Mouse (Mus musculus) C2C12 (cell line): ENCODE results near the gene Cit. TPM values are rescaled to one million over a fixed set of nuclear protein-coding genes. Genes with fewer than 3 reads are reported as not detected.

Experiments
- H3K27me3 ChIP-seq: one replicate; pipeline ENCODE4 v1.6.1; 2011; ENCODE audit not compliant: control insufficient read depth, insufficient read depth, insufficient read length
- H3K36me3 ChIP-seq: one replicate; pipeline ENCODE4 v1.6.1; 2011; ENCODE audit not compliant: control insufficient read depth, insufficient read depth
- H3K4me3 ChIP-seq: one replicate; pipeline ENCODE4 v1.5.1; 2011; ENCODE audit warnings: mild to moderate bottlenecking, control low read depth; ENCODE audit not compliant: poor library complexity, insufficient read depth, severe bottlenecking
- H3K79me2 ChIP-seq: one replicate; pipeline ENCODE4 v1.6.1; 2011; ENCODE audit not compliant: control insufficient read depth, insufficient read depth
- H3K79me3 ChIP-seq: one replicate; pipeline ENCODE4 v1.6.1; 2011; ENCODE audit warnings: low read depth, control low read depth
- H3ac ChIP-seq: one replicate; pipeline ENCODE3; 2011; ENCODE audit warnings: low read depth; ENCODE audit not compliant: control insufficient read depth, insufficient read length
- CEBPB ChIP-seq: IDR thresholded peaks from one replicate; pipeline ENCODE4 v1.6.1; 2011; ENCODE audit warnings: low read depth, mild to moderate bottlenecking, control low read depth, moderate library complexity
- CTCF ChIP-seq: IDR thresholded peaks from one replicate; pipeline ENCODE4 v1.5.1; 2011; ENCODE audit not compliant: control insufficient read depth, insufficient read depth, insufficient read length
- FOSL1 ChIP-seq: IDR thresholded peaks from one replicate; pipeline ENCODE4 v1.8.0; 2011; ENCODE audit warnings: mild to moderate bottlenecking, low read length; ENCODE audit not compliant: poor library complexity, insufficient read depth, severe bottlenecking
- MAX ChIP-seq: IDR thresholded peaks from one replicate; pipeline ENCODE4 v1.6.1; 2011; ENCODE audit warnings: mild to moderate bottlenecking, control low read depth
- MYOD1 ChIP-seq: IDR thresholded peaks from one replicate; pipeline ENCODE4 v1.6.1; 2011; ENCODE audit warnings: low read depth; ENCODE audit not compliant: control insufficient read depth, insufficient read length
- MYOG ChIP-seq: IDR thresholded peaks from one replicate; pipeline ENCODE4 v1.6.1; 2011; ENCODE audit not compliant: control insufficient read depth, insufficient read length; ENCODE audit errors: extremely low read depth
- USF1 ChIP-seq: IDR thresholded peaks from one replicate; pipeline ENCODE4 v1.6.1; 2011; ENCODE audit warnings: low read depth, mild to moderate bottlenecking, control low read depth, moderate library complexity
- polyA plus RNA-seq: library from polyadenylated mRNA; unstranded; fragments of >200 nt; fragmentation: generic; extraction: Trizol; gene quantifications from one replicate; pipeline ENCODE4 v1.2.1, GENCODE M21; 2012; ENCODE audit warnings: missing spikeins

The Cit gene
- polyA plus RNA-seq, 1 experiment = 19.9 TPM

- no peaks in the 10 kb centered on the region for H3K79me2 ChIP-seq
- no peaks in the 10 kb centered on the region for H3K27me3 ChIP-seq
- H3K79me3 ChIP-seq = no peaks in the 10 kb centered on the region
- H3K36me3 ChIP-seq = peaks cover 27% of the 10 kb centered on the region
- no peak overlapping the region for H3K4me3 ChIP-seq
- TF ChIP-seq CEBPB (no peak), MYOD1 (no peak), CTCF (no peak), USF1 (no peak), MYOG (no peak), FOSL1 (no peak), MAX (no peak)
- H3ac ChIP-seq = no peak overlapping the region
Measured at GRCm38 (mm10) chr5:116003154-116003553, 158.1 kb downstream of the Cit start.

- TF ChIP-seq USF1 (no peak), FOSL1 (no peak), MAX (no peak), MYOG (no peak), CEBPB (no peak), MYOD1 (no peak), CTCF (no peak)
- Histone ChIP-seq H3K79me2 (no peaks in the 10 kb centered on the region), H3K79me3 (no peaks in the 10 kb centered on the region), H3K36me3 (peaks cover 29% of the 10 kb centered on the region), H3K27me3 (no peaks in the 10 kb centered on the region), H3K4me3 (no peak overlapping the region), H3ac (no peak overlapping the region)
Measured at GRCm38 (mm10) chr5:116003825-116004224, 158.7 kb downstream of the Cit start.

GRCm38 (mm10) chr5:116004271-116004670 lies 159.2 kb downstream of the Cit start:
- H3K27me3 ChIP-seq = no peaks in the 10 kb centered on the region
- TF ChIP-seq MAX (no peak), FOSL1 (no peak), CEBPB (no peak), MYOG (no peak), CTCF (no peak), MYOD1 (no peak), USF1 (no peak)
- no peaks in the 10 kb centered on the region for H3K79me3 ChIP-seq
- H3K4me3 ChIP-seq = no peak overlapping the region
- no peaks in the 10 kb centered on the region for H3K79me2 ChIP-seq
- H3ac ChIP-seq = no peak overlapping the region
- H3K36me3 ChIP-seq = peaks cover 26% of the 10 kb centered on the region

GRCm38 (mm10) chr5:116006324-116007099 lies 161.4 kb downstream of the Cit start:
- H3K27me3 ChIP-seq = no peaks in the 10 kb centered on the region
- peaks cover 10% of the 10 kb centered on the region for H3K36me3 ChIP-seq
- no peaks in the 10 kb centered on the region for H3K79me3 ChIP-seq
- TF ChIP-seq MAX (no peak), MYOD1 (no peak), USF1 (no peak), CTCF (no peak), FOSL1 (no peak), CEBPB (no peak)
- no peaks in the 10 kb centered on the region for H3K79me2 ChIP-seq
- no peak overlapping the region for H3ac ChIP-seq
- no peak overlapping the region for H3K4me3 ChIP-seq

- Histone ChIP-seq H3K79me3 (no peaks in the 10 kb centered on the region), H3K79me2 (no peaks in the 10 kb centered on the region), H3K4me3 (no peak overlapping the region), H3K36me3 (peaks cover 10% of the 10 kb centered on the region), H3ac (no peak overlapping the region), H3K27me3 (no peaks in the 10 kb centered on the region)
- TF ChIP-seq CTCF (no peak), MAX (no peak), USF1 (no peak), MYOG (no peak), CEBPB (no peak), MYOD1 (no peak), FOSL1 (no peak)
Measured at GRCm38 (mm10) chr5:116007723-116008122, 162.6 kb downstream of the Cit start.
